Mouse (Mus musculus) gastrocnemius, postnatal 4 days (tissue): ENCODE results near the gene Ube2l3. TPM values are rescaled to one million over a fixed set of nuclear protein-coding genes. Genes with fewer than 3 reads are reported as not detected.
A peak's percentile ranks its signal among the peaks of the same experiment; 100 is the strongest.
"Not testable (repeated sequence)": the region's sequence is repeated elsewhere in the genome, so short reads cannot be mapped to it uniquely, and the experiment has no call there.

Experiments used
- DNase-seq, 2 experiments: peaks; one replicate each; pipeline ENCODE4 v3.0.0; 2021 to 2022; ENCODE audit warnings: low spot score in 2 of 2, mixed read lengths in 2 of 2
- long read RNA-seq, 2 experiments: library from polyadenylated mRNA; stranded (forward); transcript quantifications; one replicate each; pipeline ENCODE4 v2.0.0; 2021
- total RNA-seq, 2 experiments: library from RNA; stranded (reverse); gene quantifications; 2 replicates each; pipeline ENCODE4 v1.2.3; 2021

Ube2l3 gene
- total RNA-seq, result 100 to 1,000 TPM; 166 to 178 TPM
- long read RNA-seq, experiment 1, transcript Ube2l3-201 (4 exons, 2,609 nt), result major isoform, 91 of 131 reads
- long read RNA-seq, experiment 1, partial matches to known transcripts, result 25 of 131 reads
- long read RNA-seq, experiment 1, other reads (novel, unspliced or antisense), result 10 of 131 reads
- long read RNA-seq, experiment 2, transcript Ube2l3-201 (4 exons, 2,609 nt), result major isoform, 77 of 107 reads
- long read RNA-seq, experiment 2, partial matches to known transcripts, result 18 of 107 reads
- long read RNA-seq, experiment 2, other reads (novel, unspliced or antisense), result 10 of 107 reads

DNA sequence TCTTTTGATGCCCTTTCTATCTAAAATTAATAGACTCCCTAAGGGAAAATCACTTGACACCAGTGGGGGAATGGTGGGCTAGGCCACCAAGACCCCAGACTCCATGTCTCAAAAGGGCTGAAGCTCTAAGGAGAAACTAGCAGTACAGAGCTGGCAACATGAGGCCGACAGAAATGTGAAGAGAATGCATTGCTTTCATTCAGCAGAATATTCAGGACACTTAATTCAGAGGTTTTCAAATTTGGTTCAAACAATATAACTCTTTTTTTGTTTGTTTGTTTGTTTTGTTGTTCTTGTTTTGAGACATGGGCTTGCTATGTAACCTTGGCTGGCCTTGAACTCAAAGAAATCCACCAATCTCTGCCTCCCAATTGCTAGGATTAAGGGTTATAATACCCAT, at the start of gene Ube2l3:
Ube2l3 (minus strand) TSS at position 101 of the 400 bp plus-strand sequence.
- DNase-seq, result no peak

GRCm38 (mm10) chr16:17251539-17251938, 49.1 kb upstream of the Ube2l3 start:
- peak in 1 of 2 experiments; percentile 41 for DNase-seq

DNA sequence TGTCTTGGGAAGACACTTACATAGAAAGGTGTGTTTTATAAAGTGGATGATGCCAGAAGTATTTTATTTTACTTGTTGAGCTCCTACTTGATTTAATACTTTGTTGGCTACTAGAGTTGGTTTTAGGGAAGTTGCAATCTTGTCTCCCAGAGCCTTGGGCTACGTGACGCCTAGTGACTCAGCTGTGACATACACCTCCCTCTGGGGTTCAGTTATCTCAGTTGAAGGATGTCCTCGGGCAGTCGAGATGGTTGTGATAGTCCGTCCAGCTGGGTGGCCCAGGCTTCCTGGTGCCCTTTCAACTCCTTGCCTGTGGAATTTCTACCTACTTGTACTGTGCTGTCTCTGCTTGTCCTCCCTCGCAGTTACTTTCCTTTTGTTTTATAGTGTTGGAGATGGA, 46.7 kb upstream of the Ube2l3 start:
- no peak for DNase-seq

GRCm38 (mm10) chr16:17247727-17248126, 45.3 kb upstream of the Ube2l3 start:
- DNase-seq, result no peak

GRCm38 (mm10) chr16:17244996-17245395, 42.5 kb upstream of the Ube2l3 start:
- DNase-seq, result no peak

- DNase-seq, result no peak
Observed at GRCm38 (mm10) chr16:17243731-17244130, 41.3 kb upstream of the Ube2l3 start.

DNA sequence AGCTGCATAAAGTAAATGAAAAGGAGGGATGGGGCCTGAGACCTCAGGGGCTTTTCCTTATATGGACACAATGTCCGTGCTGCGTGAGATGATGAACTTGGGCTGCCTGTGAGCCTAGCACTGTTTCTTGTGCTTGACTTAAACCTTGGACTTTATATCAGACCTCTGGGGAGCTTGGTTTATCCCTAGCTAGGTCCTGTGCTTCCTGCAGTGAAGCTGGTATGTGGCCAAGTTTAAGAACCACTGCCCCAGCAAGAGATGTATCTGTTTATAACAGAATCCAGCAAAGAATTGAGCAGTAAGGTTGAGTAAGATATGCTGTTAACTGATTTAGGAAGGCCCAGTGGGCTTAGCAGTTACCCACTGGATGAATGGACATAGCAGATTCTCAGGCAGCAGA, 37.0 kb upstream of the Ube2l3 start:
- DNase-seq, result no peak

DNA sequence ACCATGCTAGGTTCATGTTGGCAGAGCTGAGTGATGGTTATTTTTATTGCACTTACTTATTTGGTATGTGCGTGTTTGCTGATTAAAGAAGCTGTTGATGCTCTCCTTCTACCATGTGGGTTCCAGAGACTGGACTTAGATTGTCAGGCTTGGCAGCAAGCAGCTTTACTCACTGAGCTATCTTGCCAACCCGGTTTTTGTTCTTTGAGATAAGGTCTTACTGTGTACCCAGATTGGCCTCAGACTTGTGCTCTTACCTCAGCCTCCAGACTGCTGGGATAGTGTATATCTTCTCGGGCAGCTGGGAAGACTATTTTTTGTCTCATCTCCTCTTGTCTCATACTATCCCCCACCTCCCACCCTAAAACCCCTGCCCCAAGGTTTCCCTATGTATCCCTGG, 35.2 kb upstream of the Ube2l3 start:
- DNase-seq, result no peak

- no peak for DNase-seq
Observed at GRCm38 (mm10) chr16:17234916-17235665, 32.6 kb upstream of the Ube2l3 start.

GRCm38 (mm10) chr16:17234499-17234895, 32.0 kb upstream of the Ube2l3 start:
- no peak for DNase-seq

- peak in 1 of 2 experiments; percentile 43 for DNase-seq
Observed at GRCm38 (mm10) chr16:17233702-17234498, 31.5 kb upstream of the Ube2l3 start.

DNA sequence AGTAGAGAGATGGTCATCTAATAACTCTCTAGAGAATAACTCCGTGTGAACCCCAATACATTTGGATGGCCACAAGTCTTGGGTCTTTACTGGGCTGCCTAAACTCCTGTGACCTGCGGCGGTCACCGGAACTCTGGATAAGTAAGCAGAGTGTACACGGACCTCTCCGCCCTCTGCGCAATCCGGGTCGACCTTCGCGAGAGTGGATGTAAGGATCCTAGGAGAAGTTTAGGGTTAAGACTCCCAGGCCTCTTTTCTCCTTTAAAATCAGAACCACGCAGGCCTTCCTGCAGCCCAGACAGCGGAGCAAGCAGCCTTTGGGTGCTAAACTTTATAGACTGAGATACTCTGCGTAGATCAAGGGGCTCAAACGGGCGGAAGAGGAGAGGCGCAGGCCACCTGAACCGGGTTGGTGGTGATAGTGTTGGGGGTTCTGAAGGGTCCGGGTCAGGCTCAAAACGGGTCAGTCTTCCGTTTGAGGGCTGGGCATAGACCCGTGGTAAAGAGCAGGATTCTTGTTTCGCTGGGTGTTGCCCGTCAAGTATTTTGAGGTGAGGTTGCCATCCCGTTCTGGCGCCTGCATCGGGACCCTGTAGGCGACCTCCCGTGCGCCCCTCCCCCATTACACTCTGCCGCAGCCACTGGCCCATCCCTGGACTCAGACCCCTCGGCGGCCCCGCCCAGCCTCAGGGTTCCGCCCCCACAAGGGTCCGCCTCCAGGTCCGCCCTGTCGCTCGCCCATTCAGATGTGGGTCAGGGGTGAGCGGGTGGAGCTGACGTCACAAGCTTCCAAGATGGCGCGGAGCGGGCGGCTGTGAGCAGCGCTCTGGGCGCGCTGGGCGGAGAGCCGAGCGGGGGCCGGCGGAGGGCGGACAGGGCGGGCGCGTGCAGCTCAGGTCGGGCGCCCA, 30.6 kb upstream of the Ube2l3 start, which contains the start of gene Hic2:
Hic2 (plus strand) TSS at position 779 of the 908 bp plus-strand sequence.
- peak; percentile 90 to 94 for DNase-seq

- DNase-seq, result not testable (repeated sequence)
Observed at GRCm38 (mm10) chr16:17231523-17231922, 29.1 kb upstream of the Ube2l3 start.

DNA sequence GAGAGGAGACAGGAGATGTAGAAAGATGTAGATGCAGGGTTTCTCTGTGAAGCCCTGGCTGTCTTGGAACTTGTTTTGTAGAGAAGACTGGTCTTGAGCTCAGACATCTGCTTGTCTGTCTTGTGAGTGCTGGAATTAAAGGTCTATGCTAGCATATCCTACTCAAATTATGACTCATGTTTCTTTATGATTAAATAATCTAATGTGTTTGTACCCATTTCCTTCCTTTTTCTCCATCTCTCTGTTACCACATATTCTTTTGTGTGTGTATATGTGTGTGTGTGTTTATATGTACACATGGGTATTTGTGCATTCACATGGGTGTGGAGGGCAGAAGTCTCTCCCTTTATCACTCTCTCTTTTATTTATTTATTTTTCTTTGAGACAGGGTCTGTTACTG, 24.0 kb upstream of the Ube2l3 start:
- DNase-seq, result no peak

DNA sequence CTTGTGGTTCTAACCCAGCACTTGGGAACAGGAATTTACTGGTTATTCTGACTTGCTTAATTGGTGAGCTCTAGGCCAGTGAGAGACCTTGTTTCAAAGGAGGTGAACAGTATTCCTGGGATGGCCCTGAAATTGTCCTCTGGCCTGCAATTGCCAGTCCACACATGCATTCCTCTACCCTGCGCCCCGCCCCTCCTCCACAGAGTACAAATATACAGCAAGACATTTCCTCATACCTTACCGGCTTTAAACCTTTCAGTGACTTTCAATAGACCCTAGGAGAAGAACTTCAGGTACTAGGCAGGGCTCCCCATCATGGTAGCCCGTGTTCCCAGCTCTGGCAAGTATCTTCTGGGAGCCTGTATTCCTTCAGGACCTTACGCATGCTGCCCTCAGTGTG, 23.1 kb upstream of the Ube2l3 start:
- no peak for DNase-seq

DNA sequence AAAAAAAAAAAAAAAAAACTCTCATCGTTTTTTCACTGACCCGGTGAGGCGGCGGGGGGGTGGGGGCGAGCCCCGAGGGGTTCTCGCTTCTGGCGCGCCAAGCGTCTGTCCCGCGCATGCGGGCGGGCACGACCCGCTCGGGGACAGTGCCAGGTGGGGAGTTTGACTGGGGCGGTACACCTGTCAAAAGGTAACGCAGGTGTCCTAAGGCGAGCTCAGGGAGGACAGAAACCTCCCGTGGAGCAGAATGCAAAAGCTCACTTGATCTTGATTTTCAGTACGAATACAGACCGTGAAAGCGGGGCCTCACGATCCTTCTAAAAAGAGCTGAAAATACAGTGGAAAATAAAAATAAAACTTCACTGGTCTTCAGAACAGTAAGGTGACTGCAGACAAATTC, 19.7 kb upstream of the Ube2l3 start:
- DNase-seq, result peak; percentile 98 to 100

DNA sequence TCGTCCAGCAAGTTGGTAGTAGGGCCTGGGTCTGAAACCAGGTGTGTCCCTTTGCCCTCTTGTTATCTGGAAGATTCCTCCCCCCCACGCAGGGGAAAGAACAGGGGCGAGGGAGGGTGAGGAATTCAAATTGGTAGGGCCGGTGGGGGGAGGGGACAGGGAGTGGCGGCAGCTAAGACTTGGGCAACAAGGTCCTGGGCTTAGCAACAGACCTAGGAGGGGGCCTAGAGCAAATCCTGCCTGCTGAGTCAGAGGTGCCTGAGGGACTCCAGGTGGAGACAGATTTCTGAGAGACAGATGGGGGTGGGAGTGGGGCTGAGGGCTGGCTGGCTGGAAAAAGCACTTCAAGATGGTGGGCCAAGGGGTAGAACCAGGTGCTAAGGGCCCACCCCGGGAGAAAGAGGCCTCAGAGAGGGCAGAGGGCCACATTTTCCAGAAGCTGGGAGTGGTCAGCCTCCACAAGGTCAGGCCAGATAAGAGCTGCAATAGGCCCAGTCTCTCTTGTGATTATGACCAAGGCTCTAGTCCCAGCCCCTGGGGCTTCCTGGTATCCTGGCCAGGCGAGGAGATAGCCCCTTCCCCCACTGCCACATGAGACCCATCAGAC, 17.8 kb upstream of the Ube2l3 start:
- no peak for DNase-seq

DNA sequence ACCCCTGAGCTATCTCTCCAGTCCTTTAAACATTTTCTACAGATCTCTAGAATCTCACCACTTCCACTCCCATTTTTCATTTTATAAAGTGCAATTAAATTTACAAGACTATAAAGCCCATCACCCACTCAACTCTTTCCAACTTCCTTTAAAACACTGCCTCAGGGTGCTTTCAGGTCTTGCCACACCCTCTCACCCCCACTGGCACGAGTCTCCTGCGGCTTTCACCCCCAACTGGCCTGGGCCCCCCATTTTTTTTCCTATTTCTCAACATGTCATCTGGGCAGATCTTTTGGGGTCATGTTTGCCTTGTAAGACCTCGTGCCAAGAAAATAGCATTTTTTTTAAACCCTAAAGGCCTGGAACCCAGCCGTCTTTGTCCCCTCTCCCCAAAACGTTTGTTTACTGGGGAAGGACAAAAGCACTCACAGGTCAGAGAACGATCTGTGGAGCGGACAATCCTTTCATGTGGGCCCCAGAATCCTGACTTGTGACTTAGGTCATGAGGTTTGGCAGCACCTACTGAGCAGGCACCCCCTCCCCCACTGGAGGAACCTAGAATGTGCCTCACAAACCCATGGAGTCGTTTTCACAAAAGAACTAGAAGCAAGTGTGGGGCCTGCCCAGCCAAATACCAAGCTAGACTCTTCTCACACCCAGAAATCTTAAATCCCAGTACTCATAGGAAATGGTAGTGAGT, 14.6 kb upstream of the Ube2l3 start:
- no peak for DNase-seq

DNA sequence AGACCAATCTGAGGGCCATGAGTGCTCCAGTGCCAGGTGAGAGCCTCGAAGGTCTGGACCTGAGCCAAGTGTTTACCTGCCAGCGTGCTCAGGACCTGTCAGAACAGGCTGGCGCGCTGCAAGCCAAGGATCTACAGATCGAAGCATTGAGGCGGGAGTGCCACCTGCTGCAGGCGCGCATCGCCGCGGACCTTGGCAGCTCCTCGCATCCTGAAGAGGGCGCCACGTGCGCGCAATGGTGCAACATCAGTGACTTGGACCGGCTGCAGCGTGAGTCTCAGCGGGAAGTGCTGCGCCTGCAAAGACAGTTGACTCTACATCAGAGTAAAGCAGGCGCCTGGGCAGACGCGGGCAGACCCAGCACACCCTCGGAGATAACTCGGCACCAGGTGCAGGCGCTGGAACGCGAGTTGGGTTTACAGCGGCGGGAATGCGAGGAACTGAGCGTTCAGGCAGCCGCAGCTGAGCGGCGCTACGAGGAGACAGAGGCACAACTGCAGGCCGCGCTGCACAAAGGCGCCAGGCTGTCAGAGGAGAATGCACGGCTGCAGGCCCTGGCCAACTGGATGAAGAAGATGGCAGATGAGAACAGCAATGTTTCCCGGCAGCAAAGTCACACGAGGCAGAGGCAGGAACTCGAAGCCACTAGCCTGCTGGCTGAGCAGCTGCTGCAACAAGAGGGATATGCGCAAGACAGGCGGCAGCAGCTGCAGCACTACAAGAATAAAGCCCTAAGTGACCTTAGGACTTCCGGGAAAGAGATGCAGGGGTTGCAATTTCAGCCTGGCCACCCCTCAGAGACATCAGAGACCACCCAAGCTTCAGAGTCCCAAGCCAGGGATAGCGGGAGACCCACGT, 7.8 kb upstream of the Ube2l3 start:
- DNase-seq, result peak; percentile 81 to 89
